Mouse (Mus musculus) ovary, postnatal 10 days (tissue): ENCODE measurements around the gene Gm5039.
"Not testable (repeated sequence)": the region's sequence is repeated elsewhere in the genome, so short reads cannot be mapped to it uniquely, and the experiment has no call there.

Experiments
- DNase-seq: peaks from one replicate; pipeline ENCODE4 v3.0.0; 2022; ENCODE audit warnings: low spot score

The Gm5039 gene

DNA sequence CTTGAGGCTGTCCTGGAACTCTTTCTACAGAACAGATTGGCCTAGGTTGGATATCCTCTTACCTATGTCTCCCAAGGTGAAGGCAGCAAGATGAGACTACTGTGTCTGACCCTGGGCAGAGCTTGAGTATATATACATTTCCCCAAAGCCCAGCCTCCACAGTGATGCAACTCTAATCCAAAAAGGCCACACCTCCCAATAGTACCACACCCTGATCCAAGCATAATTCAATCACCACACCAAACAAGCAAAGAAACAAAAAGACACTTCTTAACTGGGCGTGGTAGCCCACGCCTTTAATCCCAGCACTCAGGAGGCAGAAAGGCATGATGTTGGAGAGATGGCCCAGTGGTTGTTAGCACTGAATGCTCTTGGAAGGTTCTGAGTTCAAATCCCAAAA lies at the start of gene Gm5039:
Gm5039 (minus strand) TSS at position 101 of the 400 bp plus-strand sequence.
- not testable (repeated sequence) for DNase-seq

DNA sequence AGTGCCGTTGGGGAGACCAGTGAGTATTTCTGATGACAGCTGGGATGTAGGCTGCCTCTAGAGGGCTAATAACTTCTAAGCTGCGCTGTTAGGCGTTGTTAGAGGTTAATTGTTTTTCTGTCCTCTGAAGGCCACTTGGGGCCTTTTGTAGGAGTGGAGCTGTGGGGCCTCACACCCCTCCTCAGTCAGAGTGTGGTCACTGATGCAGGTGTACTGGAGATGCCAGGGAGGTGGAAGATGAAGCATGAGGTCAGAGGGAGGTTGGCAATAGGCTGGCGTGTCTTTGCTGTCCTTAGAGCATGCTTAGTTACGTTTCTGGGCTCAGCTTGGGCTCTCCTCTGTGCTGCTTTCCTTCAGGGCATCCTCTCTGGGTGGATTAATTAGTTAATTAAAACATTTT lies 48.2 kb upstream of the Gm5039 start:
- DNase-seq = no peak

DNA sequence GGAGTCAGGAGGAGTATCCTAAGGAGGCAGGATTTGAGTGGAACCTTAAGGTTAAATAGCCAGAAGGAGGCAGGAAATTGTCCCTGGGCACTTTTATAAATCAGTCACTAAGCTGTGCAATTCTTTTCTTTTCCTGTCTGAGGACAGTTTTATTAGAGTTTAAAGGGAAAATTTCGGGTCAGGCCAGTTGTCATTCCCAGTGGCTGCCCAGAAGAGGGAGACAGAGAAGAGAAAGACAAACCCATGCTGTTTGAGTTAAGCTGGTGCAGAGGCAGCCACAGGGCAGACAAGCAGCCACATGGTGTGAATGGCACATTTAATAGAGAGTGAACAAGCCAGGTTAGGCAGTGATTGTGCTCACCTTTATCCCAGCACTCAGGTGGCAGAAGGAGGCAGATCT lies 46.5 kb upstream of the Gm5039 start:
- DNase-seq = not testable (repeated sequence)

DNA sequence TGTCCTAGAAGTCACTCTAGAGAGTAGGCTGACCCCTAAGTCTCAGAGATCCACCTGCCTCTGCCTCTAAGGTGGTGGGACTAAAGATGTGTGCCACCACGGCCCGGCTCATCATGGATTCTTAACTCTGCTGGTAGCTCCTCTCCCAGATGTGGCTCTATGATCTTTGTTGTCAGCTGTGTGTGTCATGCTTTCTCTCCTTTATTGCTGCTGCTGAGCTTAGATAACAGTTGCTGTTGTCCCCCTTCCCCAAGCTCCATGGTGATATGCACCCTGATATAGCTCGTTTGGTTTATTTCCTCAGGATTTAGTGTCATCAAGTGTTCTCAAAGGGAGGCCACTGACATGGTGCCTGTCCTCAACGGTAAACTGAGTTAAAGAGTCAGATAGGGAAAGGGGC lies 45.9 kb upstream of the Gm5039 start:
- not testable (repeated sequence) for DNase-seq

DNA sequence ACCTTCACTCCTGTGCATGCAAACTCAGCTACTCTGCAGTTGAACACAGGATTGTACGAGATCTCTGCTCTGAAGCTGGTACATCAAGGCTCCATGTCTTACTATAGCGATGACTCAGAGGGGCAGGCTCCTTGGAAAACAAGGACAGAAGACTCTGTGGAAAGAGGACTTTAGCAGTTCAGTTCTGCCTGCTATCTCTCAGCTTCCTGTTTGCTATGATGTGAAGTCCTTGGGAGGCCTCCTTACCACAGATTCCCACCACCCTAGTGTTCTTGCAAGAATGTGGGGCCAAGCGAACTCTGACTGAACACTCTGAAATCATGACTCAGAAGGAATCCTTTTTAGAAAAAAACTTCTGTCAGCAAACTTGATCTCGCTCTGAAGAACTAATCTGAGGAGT lies 44.8 kb upstream of the Gm5039 start:
- no peak for DNase-seq

DNA sequence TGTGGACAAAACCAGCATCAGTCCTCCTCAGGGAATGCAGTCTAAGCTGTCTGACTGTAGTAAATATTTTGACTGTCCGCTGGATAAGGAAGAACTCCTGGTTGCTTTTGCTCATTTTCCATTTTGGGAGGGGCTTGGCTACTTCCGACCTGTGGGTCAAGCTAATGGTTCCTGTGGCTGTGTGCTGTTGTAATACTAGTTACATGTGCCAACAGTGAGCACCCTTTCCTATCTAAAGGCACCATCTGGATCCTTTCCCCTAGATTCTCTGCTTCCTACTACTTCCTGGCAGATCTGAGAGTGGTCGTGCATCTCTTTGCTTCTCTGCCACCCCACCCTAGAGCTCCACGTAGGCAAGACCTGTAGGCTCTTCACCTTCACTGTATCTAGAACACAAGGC lies 43.8 kb upstream of the Gm5039 start:
- no peak for DNase-seq

DNA sequence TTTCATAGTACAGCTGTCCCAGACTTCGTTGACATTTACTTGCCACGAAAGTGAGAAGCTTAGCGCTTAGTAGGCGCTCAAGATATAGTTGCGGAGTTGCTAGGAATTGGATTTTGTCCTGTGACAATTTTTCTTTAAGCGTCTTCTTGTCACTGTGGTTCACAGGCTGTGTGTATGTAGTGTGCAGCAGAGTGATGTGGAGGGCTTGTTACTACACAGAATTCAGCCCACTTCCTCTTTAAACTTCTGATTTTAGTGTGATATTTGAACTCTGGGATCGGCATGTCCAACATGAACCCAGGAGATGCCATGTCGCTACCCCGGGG lies 37.3 kb upstream of the Gm5039 start:
- no peak for DNase-seq

DNA sequence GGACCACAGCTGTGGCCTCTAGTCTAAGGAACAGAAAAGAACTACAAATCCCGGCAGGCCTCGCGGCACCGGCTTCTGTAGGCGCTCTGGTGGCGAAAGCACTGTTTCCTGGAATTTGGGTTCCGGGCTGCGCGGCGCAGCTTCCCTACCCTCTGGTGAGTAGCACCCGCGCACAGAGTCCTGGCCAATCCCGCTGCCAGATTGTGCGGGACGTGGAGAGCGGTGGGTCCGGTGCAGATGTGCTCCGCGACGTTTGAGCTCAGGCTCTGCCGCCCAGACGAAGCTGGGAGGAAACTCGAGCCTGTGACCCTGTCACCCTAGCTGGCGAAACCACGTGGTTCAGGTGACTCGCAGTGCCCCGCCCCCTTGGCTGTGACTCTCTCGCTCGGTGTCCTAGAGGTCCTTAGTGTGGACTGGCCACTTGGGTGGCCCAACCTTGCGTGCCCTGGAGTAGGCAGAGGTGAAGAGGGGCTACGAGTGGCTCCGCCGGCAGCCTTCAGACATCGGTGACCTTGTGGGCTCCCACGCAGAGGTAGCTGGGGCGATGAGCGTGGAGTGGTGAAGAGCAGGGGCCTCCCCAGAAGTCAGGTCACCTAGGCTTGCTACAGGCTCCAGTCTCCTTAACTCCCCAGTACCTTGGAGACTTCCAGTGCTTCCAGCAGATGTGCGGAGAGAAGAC lies 36.8 kb upstream of the Gm5039 start, which contains the start of gene Adck1:
Adck1 (plus strand) TSS at position 114 of the 679 bp plus-strand sequence.
- peak; percentile 52 for DNase-seq

DNA sequence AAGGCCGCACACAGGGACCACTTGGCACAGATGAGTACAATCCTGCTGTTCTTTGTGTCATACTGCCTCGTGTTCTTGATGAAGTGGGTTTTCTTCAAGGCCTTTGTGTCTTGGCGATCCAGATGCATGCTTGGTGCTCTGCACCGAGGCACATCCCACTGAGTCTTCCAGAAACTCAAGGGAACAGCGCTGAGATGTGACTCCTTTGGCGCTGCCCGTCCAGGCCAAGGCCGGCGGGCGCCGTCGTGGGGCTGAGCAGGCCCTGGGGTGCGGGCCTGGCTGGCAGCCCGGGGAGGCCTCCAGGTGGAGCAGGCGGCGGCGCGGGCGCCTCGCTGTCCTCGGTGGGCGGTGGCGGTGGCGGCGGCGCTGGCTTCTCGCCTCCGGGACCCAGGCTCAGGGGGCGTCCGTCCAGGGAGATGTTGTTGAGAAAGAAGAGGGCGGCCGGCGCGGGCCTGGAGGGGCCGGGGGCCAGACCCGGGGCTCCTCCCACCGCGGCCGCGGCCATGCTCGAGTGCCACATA lies 30.4 kb upstream of the Gm5039 start:
- no peak for DNase-seq

DNA sequence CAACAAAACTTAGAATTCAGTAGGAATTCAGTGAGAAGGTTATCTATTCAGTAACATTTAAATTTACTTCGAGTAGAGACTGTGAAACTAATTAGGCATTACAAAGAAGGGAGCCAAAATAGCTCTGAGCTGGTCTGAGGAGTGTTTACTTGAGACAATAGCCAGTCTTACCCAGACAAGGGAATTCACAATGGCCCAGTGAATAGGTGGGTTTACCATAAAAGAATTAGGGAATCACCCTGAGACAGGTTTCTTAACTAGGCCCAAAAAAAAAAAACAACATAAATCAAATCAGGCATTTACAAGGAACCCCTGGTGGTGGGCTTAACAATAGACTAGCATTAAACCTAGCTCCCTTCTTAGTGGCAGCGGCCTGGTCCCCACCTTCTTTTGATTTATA lies 17.5 kb upstream of the Gm5039 start:
- DNase-seq = not testable (repeated sequence)

DNA sequence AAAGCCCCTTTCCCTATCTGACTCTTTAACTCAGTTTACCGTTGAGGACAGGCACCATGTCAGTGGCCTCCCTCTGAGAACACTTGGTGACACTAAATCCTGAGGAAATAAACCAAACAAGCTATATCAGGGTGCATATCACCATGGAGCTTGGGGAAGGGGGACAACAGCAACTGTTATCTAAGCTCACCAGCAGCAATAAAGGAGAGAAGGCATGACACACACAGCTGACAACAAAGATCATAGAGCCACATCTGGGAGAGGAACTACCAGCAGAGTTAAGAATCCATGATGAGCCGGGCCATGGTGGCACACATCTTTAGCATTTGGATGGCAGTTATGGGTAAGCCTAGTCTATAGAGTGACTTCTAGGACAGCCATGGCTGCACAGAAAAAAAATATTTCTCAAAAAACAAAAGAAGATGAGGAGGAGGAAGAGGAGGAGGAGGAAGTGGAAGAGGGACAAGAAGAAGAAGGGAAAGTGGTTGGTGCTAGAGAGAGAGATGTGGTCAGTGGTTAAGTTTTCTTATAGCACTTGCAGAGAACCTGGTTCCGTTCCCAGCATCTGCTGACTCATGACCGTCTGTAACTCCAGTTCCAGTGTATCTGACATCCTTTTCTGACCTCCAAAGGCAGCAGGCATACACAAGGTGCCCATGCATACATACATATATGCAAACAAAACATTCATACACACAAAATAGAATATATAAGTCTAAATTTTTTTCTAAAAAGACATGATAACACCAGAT lies 13.0 kb upstream of the Gm5039 start:
- DNase-seq = not testable (repeated sequence)

DNA sequence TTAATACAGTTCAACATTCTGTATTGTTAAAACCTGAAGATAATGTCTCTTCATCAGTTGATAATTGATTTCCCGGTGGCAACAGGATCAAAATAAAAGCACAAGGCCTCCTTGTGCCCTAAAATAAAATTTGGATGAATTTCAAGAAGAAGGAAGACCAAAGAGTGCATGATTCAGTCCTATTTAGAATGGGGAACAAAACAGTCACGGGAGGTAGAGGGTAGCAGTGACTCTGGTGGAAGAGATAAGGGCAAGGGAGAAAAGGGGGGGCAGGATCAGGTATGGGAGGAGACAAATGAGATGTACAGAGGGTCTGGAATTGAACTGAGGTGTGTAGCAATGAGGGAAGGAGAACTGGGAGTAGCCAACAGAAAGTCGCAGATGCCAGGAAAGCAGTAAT lies 9.3 kb downstream of the Gm5039 start:
- DNase-seq = no peak

DNA sequence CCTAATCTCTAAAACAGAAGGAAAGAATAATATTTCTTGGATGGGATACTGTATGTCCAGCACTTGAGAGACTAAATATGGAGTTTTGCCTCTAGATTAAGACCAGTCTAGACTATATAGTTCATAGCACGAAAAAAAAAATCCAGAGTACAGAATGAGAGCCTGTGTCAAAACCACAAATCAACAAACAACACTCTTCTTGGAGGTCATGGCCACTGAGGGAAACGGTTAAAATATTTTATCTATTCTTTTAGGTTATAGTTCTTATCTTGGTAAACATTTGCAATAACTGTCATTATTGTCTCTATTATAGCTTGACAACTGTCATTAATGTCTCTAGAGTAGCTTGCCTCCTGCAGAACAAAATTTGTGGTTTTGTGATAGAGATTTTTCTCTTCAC lies 26.7 kb downstream of the Gm5039 start:
- DNase-seq = not testable (repeated sequence)

DNA sequence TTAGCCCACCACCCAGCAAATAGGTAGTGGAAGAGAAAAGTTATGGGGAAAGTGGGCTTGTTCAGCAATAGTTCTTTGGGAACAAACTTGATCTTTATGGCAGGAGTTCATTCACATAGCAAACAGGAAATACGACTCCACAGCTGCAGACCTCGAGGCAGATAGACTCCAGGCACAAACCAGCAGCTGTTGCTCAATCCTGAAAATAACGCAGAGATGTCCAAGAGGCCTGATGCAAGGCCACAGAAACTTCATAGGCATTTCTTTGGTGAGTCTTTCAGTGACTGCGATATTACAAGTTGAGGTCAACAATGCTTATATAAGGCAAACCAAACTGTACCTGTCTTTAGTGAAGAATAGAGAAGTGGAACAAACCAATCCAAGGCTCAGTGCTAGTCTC lies 30.7 kb downstream of the Gm5039 start:
- not testable (repeated sequence) for DNase-seq

DNA sequence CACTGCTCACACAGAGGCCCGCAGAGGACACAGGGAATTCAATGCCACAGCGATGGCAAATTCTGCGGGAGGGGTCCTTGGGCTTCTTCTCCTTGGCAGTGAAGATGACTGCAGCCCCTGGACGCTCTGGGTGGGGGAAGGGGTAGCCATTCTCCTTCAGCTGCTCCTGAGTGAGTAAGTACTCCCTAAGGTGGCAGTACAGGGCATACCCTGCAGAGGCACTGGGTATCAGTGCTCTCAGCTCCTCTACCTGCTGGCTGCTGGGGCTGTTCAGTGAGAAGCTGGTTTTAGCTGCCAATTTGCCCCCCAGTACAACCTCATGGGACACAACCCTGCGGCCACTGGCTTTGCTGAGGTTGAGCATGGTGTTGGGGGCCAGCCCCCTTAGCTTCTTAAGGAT lies 38.6 kb downstream of the Gm5039 start:
- not testable (repeated sequence) for DNase-seq

DNA sequence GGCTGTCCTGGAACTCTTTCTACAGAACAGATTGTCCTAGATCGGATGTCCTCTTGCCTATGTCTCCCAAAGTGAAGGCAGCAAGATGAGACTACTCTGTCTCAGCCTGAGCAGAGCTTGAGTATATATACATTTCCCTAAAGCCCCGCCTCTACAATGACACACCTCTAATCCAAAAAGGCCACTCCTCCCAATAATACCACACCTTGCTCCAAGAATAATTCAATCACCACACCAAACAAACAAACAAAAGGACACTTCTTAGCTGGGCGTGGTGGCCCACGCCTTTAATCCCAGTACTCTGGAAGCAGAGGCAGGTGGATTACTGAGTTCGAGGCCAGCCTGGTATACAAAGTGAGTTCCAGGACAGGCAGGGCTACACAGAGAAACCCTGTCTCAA lies 49.4 kb downstream of the Gm5039 start, which contains the start of gene Gm5662:
Gm5662 (minus strand) TSS at position 101 of the 400 bp plus-strand sequence.
- DNase-seq = not testable (repeated sequence)
